Mouse (Mus musculus): ENCODE measurements around the gene March7. TPM values are rescaled to one million over a fixed set of nuclear protein-coding genes. Genes with fewer than 3 reads are reported as not detected.

Gene March7
- total RNA-seq (2021) = 10 to 100 TPM; 60.8 to 63.0 TPM
- long read RNA-seq, experiment 1, transcript March7-203 (10 exons, 3,594 nt) = major isoform, 49 of 73 reads
- long read RNA-seq, experiment 1, partial matches to known transcripts = 4 of 73 reads
- long read RNA-seq, experiment 1, other reads (novel, unspliced or antisense) = 18 of 73 reads
- long read RNA-seq, experiment 2, transcript March7-203 (10 exons, 3,594 nt) = major isoform, 32 of 52 reads
- long read RNA-seq, experiment 2, partial matches to known transcripts = 1 of 52 reads
- long read RNA-seq, experiment 2, other reads (novel, unspliced or antisense) = 18 of 52 reads

DNA sequence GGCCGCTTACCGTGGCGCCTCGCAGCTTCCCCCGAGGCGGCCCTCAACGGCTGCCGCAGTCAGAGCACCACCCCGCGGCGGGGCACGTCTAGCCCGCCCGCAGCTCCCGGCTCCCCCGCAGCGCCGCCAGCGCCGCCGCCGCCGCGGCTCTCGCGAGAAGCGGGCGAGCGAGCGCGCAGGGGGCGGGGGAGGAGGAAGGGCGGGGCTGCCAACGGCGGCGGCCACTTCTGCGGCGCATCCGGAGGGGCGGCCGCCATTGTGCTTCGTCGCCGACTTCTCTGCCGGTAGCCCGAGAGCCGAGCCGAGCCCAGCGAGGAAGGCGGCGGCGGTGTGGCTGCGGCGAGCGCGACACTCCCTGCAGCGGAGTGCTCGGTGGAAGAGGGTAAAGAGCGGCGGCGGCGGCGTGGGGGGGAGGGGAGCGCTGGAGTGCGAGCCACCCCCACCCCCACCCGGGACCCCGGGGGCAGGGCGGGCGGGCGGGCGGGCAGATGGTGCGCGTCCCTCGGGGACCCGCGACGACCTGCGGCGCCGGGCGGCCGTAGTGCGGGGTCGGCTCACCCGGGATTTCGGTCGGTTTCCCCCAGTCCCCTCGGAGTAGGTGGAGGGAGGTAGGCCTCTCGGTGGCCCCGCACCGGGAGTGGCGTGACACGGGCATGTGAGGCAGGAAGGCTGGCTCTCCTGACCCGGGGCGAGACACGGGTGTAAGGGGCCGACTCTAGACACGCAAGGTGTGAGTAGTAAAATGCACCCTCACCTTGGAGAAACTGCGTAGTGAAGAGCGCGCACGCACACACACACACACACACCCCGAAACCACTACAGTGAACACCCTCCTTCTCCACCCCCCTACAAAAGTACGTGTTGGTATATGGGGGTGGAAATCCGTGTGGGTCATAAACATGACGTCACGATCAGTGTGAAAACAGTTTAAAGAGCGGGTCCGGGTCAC is at the start of gene March7, which contains the start of gene Baz2b:
Gene March7, plus strand, starts transcription at position 185 of the 949 bp plus-strand sequence.
Gene Baz2b, minus strand, starts transcription at position 137 of the 949 bp plus-strand sequence.
- intact Hi-C loops (cut with DNase I) = loop anchor here (5.0 kb wide), 1 partner anchor 83 kb away; no protein-coding TSS in a partner anchor
- DNase-seq (ENCODE audit: low spot score in 2 of 2) = peak; percentile 78 to 84

DNA sequence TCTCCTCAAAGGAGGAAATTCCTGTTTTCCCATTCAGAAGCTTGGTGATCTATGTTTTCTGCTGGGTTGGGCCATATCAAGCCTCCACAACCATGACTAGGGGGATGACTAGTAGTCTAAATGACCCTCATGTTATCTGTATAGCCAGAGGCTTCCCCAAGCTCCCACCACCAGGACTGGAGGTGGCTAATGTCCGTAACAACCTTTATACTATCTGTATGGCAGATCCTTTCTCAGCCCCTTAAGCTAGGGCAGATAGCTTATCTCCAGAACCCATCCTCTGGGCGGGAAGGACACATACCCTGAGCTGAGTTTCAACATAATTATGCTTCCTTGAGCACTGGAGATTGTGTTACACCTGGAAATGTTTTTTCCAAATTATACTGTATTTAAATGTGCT is 45.9 kb upstream of the March7 start:
- no peak for DNase-seq (ENCODE audit: low spot score in 2 of 2)
- intact Hi-C loops (cut with DNase I) = no loop called here

DNA sequence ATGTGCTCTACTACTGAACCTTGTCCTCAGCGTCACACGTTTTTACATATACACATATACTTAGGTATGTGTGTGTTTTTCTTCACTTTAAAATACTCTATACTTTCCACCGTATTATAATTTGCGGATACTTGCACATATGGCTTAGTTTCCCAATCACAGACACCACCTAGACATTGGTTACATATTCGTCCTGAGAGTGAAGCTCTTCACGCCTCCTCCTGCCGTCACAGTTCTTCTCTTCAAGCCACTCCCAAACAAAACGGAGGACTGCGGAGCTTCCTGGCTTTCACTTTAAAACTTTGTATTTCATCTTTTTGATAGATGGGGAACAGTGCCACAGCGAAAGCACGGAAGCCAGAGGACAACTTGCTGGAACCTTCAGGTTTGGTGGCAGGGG is 44.0 kb upstream of the March7 start:
- no peak for DNase-seq (ENCODE audit: low spot score in 2 of 2)
- intact Hi-C loops (cut with DNase I) = no loop called here

DNA sequence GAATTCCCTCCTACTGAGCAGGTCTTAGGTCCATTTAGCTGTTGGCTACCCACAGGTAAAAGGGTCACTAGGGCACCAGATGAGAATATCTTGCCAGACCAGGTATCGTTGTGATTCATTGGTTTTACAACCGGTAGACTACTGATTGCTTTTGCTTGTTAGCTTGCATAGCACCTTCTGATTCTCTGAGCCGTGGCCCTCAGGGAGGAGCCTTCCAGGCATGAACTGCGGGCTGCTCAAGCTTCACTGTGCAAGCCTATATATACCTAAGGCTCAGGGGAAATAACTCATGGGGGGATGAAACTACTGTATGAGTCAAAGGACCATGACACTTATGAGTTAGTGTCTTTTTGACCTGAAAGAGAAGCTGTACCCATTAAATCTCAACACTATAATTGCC is 42.8 kb upstream of the March7 start:
- DNase-seq (ENCODE audit: low spot score in 2 of 2) = no peak
- intact Hi-C loops (cut with DNase I) = no loop called here

DNA sequence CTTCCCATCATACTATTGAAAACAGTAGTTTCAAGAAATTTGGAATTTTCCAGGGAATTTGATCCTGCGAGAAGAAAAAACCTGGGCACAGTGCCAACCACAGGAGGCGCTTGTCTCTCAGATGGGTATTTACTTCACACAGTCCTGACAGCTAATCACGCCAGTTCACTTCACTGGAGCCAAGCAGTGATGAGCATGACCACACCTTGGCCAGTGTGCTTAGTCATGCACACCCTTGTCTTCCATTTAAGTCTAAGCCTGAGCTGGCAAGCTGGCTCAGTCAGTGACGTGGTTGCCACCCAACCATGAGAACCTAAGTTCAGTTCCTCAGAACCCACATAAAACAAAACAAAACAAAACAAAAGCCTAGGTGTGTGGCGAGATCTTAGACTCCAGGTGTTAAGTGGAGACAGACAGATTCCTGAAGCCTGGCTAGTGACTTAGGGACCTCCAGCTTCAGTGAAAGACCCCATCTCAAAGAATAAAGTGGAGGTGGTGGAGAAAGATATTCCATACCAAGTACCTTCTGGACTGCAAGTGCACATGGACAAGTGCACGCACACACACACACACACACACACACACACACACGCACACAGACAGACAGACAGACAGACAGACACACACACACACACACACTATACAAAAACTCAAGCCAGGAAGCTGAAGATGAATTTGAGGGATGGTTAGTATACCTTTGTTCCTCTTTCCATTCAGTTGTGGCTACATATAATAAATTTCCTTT is 37.7 kb upstream of the March7 start:
- intact Hi-C loops (cut with DNase I) = no loop called here
- peak in 1 of 2 experiments; percentile 11 for DNase-seq (ENCODE audit: low spot score in 2 of 2)

DNA sequence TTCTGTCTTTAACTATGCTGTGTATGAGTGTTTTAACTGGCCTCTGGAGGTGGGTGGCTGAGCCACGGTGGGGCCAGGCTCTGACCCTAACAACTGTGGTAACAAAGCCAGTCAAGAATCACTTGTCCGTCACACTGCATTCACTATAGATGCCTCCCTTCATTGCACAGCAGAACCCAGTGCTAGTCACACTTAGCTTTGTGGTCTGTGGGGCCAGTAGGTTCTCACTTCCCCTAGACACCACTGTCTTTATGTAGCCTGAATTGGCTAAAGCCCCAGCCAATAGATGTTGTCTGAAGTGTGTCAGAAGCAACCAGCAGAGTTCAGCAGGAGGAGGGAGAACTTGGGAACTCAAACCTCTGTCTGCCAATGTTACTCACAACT is 37.2 kb upstream of the March7 start:
- DNase-seq (ENCODE audit: low spot score in 2 of 2) = peak; percentile 5 to 9
- intact Hi-C loops (cut with DNase I) = no loop called here

DNA sequence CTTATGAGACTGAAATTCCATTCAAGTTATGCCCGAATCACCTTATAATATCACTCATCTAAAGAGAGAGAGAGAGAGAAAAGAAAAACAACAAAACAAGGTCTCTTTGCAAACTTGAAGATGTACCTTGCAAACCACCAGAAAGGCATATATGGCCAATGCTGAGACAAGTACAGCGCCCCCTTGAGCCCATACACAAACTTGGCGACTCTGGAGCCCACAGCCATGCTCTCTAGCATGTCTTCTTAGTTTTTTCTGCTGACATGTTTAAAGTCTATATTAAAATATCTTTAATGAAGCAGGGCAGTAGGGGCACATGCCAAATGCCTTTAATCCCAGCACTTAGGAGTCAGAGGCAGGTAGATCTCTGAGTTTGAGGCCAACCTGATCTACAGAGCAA is 36.5 kb upstream of the March7 start:
- no peak for DNase-seq (ENCODE audit: low spot score in 2 of 2)

DNA sequence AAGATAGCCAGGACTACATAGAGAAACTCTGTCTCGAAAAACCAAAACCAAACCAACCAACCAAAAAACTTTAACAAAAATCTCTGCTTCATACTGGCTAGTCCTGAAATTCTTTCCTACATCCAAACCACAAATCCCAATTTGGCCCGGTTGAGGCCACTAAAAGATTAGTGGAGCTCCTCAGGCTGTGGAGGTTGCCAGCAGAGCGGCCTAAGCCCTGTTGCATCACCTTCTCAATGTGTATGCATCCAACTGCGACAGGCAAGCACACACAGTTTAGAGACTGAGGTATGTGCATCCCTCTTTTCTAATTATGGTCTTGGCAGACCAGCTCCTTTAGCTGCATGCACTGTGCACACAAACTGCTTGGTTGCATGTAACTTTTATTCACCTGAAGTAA is 36.1 kb upstream of the March7 start:
- no peak for DNase-seq (ENCODE audit: low spot score in 2 of 2)
- intact Hi-C loops (cut with DNase I) = no loop called here

More for the DNA sequence above, 36.5 kb upstream of the March7 start:
- intact Hi-C loops (cut with DNase I) = no loop called here

DNA sequence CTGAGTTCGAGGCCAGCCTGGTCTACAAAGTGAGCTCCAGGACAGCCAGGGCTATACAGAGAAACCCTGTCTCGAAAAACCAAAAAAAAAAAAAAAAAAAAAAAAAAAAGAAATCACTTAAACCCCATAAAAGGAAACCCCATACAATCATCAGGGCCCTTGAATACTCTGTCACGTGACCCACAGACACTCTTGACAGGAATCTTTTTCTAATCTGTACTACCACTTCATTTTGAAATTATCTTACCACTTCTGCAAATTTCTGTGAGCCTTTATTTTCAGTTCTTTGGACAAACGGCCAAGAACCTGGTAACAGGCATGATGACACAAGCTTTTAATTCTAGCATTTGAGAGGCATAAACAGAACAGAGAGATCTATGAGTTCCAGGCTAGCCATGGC is 34.6 kb upstream of the March7 start:
- no peak for DNase-seq (ENCODE audit: low spot score in 2 of 2)
- intact Hi-C loops (cut with DNase I) = no loop called here

DNA sequence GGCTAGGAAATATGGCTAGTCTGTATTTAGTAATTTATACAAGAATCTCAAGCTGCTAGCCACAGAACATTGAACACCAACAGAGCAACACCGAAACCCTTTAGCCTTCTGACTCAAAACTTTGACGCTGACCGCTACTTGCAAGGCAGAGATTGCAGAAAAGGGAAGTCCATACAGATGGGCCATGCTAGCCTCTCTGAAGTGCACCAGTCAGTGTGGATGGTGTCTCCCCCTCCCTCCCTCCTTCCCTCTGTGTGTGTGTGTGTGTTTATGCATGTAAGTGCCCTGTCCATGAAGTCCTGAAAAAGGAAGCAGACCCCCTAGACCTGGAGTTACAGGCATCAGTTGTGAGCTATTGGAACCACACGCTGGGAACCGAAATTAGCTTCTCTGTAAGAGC is 33.6 kb upstream of the March7 start:
- intact Hi-C loops (cut with DNase I) = no loop called here
- DNase-seq (ENCODE audit: low spot score in 2 of 2) = peak in 1 of 2 experiments; percentile 6

DNA sequence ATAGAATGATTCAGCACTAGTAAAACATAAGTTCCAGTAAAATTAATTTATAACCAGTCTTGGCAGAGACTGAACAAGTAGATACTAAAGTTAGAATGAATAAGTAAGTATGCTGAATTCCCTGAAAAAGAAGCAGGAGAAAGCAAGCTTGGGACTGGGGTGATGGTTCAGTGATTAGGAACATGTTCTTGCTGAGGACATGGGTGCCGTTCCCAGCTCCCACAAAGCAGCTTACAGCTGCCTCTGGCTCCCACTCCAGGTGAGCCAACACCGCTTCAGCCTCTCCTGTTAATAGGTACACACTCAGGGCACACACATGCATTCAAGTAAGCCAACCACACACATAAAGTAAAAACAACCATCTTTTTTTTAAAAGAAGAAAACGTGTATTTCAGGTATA is 32.2 kb upstream of the March7 start:
- no peak for DNase-seq (ENCODE audit: low spot score in 2 of 2)
- intact Hi-C loops (cut with DNase I) = no loop called here

DNA sequence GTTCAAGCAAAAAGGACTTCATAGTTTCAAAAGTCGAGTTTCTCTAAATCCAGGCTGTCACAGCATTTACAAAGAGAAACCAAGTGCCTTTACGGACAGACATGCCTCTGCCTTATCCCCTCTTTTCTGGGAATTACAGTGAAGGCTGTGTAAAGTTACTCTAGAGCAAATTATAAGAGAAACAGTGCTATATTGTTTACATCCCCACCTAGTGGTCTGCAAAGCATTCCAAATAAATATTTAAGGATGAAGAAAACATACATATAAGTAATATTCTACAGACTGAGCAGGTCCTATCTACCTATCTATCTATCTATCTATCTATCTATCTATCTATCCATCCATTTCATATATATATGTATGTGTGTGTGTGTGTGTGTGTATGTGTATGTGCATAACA is 28.0 kb upstream of the March7 start:
- no peak for DNase-seq (ENCODE audit: low spot score in 2 of 2)
- intact Hi-C loops (cut with DNase I) = no loop called here

DNA sequence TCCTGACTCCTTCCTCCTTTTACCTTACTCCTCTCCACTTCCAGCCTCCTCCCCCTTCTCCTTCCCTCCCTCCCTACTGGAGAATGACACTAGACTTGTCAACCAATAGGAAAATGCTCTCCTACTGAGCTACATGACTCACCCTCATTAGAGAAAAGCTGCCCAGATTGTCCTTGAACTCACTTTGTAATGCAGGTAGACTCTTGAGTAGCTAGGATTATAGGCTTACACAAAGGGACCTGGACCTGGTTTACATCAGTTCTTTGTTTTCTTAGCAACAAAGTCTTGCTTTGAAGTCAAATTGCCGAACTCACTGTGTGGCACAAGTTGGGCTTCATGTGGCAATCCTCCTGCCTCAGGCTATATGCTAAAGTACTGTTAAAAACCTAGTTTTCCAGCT is 12.8 kb upstream of the March7 start:
- intact Hi-C loops (cut with DNase I) = no loop called here
- DNase-seq (ENCODE audit: low spot score in 2 of 2) = no peak

DNA sequence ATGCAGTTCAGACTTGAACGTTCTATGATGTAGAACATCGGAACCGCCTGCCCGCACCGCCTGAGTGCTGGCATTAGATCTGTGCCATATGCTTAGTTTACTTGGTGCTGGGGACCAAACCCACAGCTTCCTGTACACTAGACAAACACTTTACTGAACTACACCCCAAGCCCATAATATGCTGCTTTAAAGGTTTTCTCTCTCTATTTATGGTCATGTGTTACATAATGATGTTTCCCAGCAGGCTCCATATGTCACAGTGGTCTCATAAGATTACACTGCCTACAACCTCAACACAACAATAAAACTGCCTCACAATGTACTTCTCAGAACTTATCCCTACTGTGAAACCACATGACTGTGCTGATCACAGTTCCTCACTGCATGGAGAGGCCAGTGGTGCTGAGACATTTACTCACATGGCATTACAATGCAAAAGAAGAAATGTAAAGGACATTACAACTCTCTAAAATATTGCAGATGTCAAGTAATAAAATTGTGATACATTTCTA is 9.6 kb upstream of the March7 start:
- intact Hi-C loops (cut with DNase I) = no loop called here

DNA sequence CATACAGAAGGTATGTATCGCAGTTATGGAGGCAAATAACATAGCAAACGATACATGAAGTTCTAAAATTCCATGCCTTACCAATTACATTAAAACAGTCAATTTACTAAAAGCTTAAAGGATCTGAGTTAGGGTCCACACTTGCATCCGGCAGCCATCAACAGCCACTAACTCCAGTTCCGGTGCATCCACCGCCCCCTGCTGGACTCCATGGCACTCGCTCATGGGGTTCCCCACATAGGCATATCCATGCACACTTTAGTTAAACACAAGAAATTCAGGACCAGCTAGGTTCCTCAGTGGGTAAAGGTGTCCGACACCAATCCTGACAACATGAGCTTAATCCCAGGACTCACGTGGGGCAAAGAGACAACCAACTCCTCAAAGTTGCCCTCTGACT is 9.0 kb upstream of the March7 start:
- intact Hi-C loops (cut with DNase I) = no loop called here
- DNase-seq (ENCODE audit: low spot score in 2 of 2) = peak; percentile 30 to 37

More for the DNA sequence above, 9.6 kb upstream of the March7 start:
- DNase-seq (ENCODE audit: low spot score in 2 of 2) = no peak

DNA sequence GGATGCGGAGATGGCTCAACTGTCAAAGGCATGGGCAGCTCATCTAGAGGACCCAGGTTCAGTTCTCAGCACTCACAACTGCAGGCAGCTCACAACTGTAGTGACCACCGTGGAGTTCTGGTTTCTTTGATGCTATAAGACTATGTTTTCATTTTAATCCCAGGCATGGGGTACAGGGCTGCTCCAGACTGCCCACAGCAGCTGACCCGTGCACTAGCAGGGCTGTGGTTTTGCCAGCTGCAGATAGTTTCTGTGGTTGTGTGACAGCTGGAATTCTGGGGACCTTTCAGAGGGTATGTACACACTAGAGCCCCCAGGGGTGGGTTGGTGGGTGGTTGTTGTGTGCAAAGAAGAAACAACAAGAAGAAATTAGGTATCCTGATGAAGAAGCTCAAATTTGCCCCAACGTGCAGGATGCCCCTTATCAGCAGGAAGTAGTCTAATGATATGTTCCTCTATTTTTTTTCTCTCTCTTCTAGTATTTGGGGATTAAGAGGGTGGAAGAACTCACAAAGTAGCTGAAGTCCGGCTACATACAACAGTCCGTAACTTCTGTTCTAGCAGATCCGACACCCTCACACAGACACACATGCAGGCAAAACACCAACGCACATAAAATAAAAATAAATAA is 6.7 kb upstream of the March7 start:
- intact Hi-C loops (cut with DNase I) = no loop called here
- DNase-seq (ENCODE audit: low spot score in 2 of 2) = no peak

DNA sequence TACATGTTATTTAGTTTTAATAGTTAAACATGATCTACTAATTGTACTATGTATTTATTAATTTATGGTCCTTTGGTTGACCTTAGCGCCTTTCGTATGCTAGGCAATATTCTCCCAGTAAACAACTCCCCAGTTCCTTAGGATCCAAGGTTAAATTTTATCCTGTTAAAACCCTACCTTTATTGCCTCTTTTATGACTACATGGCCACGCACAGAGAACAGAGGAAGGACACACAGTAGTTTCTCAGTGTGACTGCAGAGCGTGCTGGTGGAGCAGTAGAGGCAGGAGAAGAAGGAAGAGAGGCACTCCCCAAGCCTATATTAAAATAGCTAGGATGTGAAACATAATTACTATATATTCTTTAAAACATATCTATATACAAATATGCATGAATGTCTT is 6.0 kb upstream of the March7 start:
- intact Hi-C loops (cut with DNase I) = no loop called here
- no peak for DNase-seq (ENCODE audit: low spot score in 2 of 2)

DNA sequence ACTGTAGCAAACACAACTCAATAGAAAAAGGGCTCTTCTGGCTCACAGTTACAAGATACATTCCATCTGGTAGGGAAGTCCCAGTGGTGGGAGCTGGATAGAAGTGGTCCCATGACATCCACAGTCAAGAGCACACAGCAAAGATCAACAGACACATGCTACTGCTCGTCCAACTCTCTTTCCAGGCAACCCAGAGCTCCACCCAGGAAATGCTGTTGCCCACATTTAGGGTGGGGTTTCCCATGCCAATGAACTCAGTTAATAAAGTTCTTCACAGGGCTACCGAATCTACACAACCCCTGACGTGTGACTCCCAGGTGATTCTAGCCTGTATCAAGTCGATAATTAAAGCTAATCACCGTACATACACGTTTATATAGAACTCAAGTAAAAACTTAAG is 5.5 kb upstream of the March7 start:
- intact Hi-C loops (cut with DNase I) = no loop called here
- DNase-seq (ENCODE audit: low spot score in 2 of 2) = no peak

DNA sequence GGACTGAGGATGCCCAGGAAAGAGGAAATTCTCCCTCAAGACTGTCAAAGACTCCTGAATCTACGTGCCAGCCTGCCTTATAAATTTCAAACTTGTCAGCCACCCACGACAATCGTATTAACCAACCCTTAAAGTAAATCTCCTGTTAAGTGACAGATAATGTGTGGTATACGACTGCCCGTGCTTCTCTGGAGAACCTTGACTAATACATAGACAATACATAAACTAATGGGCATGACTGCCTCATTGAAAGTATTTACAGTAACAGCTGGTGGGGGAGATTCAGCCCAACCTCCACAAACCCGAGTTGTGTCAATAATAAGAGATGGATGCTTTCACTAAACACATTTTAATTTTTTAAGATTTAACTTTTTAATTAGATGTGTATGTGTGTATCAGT is 3.9 kb upstream of the March7 start:
- intact Hi-C loops (cut with DNase I) = loop anchor here (5.0 kb wide), 1 partner anchor 78 kb away; no protein-coding TSS in a partner anchor
- no peak for DNase-seq (ENCODE audit: low spot score in 2 of 2)
